Mouse (Mus musculus) cortical plate, adult 2 months (tissue): ENCODE measurements around the gene Ern2. TPM values are rescaled to one million over a fixed set of nuclear protein-coding genes. Genes with fewer than 3 reads are reported as not detected.

ENCODE experiments used
- H3K27ac ChIP-seq: fragments of 200-500 bp; 2 replicates; pipeline ENCODE4 v1.5.1; 2012; ENCODE audit warnings: low read length, control low read depth, inconsistent platforms; ENCODE audit not compliant: insufficient read depth
- H3K4me1 ChIP-seq: fragments of 200-500 bp; 2 replicates; pipeline ENCODE4 v1.6.1; 2011; ENCODE audit warnings: low read length; ENCODE audit not compliant: control insufficient read depth, insufficient read depth
- H3K4me3 ChIP-seq: fragments of 200-500 bp; 2 replicates; pipeline ENCODE4 v1.5.1; 2011; ENCODE audit warnings: mild to moderate bottlenecking, low read length, control low read depth; ENCODE audit not compliant: insufficient read depth
- CTCF ChIP-seq: fragments of 200-500 bp; IDR thresholded peaks from 2 replicates; pipeline ENCODE4 v1.5.1; 2011; ENCODE audit warnings: mild to moderate bottlenecking, control low read depth, low read length; ENCODE audit not compliant: insufficient read depth; ENCODE audit errors: extremely low read depth
- POLR2A ChIP-seq: fragments of 200-500 bp; IDR thresholded peaks from 2 replicates; pipeline ENCODE4 v1.6.1; 2011; ENCODE audit warnings: mild to moderate bottlenecking, low read length, control low read depth; ENCODE audit not compliant: insufficient read depth; ENCODE audit errors: extremely low read depth
- polyA plus RNA-seq: library from polyadenylated mRNA; depleted of rRNA; stranded (reverse); fragments of >200 nt; gene quantifications from 2 replicates; pipeline ENCODE4 v1.2.3, GENCODE M21; 2012

The Ern2 gene
- polyA plus RNA-seq, 1 experiment: 0.10 TPM

- Histone ChIP-seq H3K27ac (no peak overlapping the region), H3K4me3 (no peak overlapping the region), H3K4me1 (no peaks in the 10 kb centered on the region)
- TF ChIP-seq CTCF: no peak
- TF ChIP-seq POLR2A: no peak
Measured at GRCm38 (mm10) chr7:122203936-122204335, 17.9 kb upstream of the Ern2 start.

GRCm38 (mm10) chr7:122199296-122199695 lies 13.3 kb upstream of the Ern2 start:
- no peak for TF ChIP-seq POLR2A
- TF ChIP-seq CTCF: peak; percentile 39; the same call in 1 of the 2 replicates
- Histone ChIP-seq H3K4me3 (no peak overlapping the region), H3K27ac (no peak overlapping the region), H3K4me1 (no peaks in the 10 kb centered on the region)

GRCm38 (mm10) chr7:122197306-122197705 lies 11.3 kb upstream of the Ern2 start:
- Histone ChIP-seq H3K4me3 (no peak overlapping the region), H3K27ac (no peak overlapping the region), H3K4me1 (no peaks in the 10 kb centered on the region)
- TF ChIP-seq POLR2A (no peak), CTCF (peak; percentile 70)

GRCm38 (mm10) chr7:122196771-122197170 lies 10.8 kb upstream of the Ern2 start:
- no peak overlapping the region for H3K4me3 ChIP-seq
- TF ChIP-seq POLR2A (no peak), CTCF (no peak)
- no peak overlapping the region for H3K27ac ChIP-seq
- H3K4me1 ChIP-seq: no peaks in the 10 kb centered on the region

- no peak overlapping the region for H3K4me3 ChIP-seq
- H3K27ac ChIP-seq: no peak overlapping the region
- H3K4me1 ChIP-seq: no peaks in the 10 kb centered on the region
- TF ChIP-seq POLR2A (no peak), CTCF (no peak)
Measured at GRCm38 (mm10) chr7:122193919-122194318, 7.9 kb upstream of the Ern2 start.

- H3K4me1 ChIP-seq: no peaks in the 10 kb centered on the region
- no peak overlapping the region for H3K27ac ChIP-seq
- TF ChIP-seq CTCF (no peak), POLR2A (no peak)
- H3K4me3 ChIP-seq: no peak overlapping the region
Measured at GRCm38 (mm10) chr7:122191097-122191496, 5.1 kb upstream of the Ern2 start.

- H3K4me3 ChIP-seq: no peak overlapping the region
- no peak overlapping the region for H3K27ac ChIP-seq
- H3K4me1 ChIP-seq: no peaks in the 10 kb centered on the region
- TF ChIP-seq CTCF (peak; percentile 69), POLR2A (no peak)
Measured at GRCm38 (mm10) chr7:122189484-122189883, 3.5 kb upstream of the Ern2 start.

GRCm38 (mm10) chr7:122184569-122184968 lies 1.4 kb downstream of the Ern2 start:
- Histone ChIP-seq H3K4me1 (no peaks in the 10 kb centered on the region), H3K4me3 (no peak overlapping the region), H3K27ac (no peak overlapping the region)
- TF ChIP-seq CTCF (no peak), POLR2A (no peak)

GRCm38 (mm10) chr7:122180720-122181119 lies 5.3 kb downstream of the Ern2 start:
- TF ChIP-seq CTCF (no peak), POLR2A (no peak)
- Histone ChIP-seq H3K27ac (no peak overlapping the region), H3K4me1 (no peaks in the 10 kb centered on the region), H3K4me3 (no peak overlapping the region)

- TF ChIP-seq POLR2A (no peak), CTCF (no peak)
- H3K4me1 ChIP-seq: no peaks in the 10 kb centered on the region
- H3K4me3 ChIP-seq: no peak overlapping the region
- H3K27ac ChIP-seq: no peak overlapping the region
Measured at GRCm38 (mm10) chr7:122171613-122172012, 14.4 kb downstream of the Ern2 start.
